Mouse (Mus musculus) c-Kit-positive CD71-positive TER-119-negative erythroid progenitor cells, embryonic 14.5 days (primary cell): Measurements from ENCODE around the gene Ncoa4.
A peak's percentile ranks its signal among the peaks of the same experiment; 100 is the strongest.
"Not testable (repeated sequence)": the region's sequence is repeated elsewhere in the genome, so short reads cannot be mapped to it uniquely, and the experiment has no call there.

Source experiments
- DNase-seq: peaks from one replicate; pipeline ENCODE4 v3.0.0-alpha.2; 2013; ENCODE audit warnings: low read depth

Gene Ncoa4

GRCm38 (mm10) chr14:32159690-32160246, at the start of gene Ncoa4:
Gene Ncoa4 (plus strand): TSS chr14:32159865.
- DNase-seq = peak; percentile 100

GRCm38 (mm10) chr14:32112124-32112523, 47.5 kb upstream of the Ncoa4 start:
- DNase-seq = not testable (repeated sequence)

GRCm38 (mm10) chr14:32120940-32121919, 38.4 kb upstream of the Ncoa4 start:
- no peak for DNase-seq

- DNase-seq = peak; percentile 53
Observed at GRCm38 (mm10) chr14:32121920-32122315, 37.7 kb upstream of the Ncoa4 start.

DNA sequence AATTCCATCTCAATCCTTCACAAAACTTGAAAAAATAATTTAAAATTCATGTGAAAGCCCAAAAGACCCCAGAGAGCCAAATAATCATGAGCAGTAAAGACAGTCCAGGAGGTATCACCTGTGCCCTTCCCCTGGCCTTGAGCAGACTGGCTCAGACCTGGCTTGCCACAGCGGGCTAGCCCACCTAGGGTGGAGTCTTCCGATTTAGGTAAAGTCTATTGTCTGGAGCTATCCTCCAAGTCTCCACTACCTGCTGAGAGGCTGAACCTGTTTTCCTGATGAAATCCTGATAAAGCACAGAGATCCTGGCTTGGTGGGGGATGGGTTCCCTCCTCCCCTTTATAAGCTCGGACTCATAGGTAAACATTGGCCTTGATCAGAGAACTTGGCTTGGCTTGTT, 35.4 kb upstream of the Ncoa4 start:
- no peak for DNase-seq

- DNase-seq = not testable (repeated sequence)
Observed at GRCm38 (mm10) chr14:32125256-32125655, 34.4 kb upstream of the Ncoa4 start.

DNA sequence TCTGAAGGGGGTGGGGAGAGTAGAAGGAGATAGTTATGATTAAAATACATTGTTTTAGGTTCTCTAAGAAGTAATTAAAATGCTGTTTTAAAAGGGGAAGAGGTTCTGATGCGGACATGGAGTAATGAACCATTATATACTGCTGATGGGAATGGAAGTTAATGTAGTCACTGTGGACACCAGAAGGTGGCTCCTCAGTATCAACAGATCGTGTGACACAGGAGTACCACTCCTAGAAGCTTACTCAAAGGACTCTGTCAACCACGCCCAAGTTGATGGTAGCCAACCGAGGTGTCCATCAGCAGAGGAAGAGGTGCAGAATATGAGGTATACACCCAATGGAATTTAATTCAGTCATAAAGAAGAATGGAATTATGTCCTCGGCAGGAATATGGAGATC, 31.3 kb upstream of the Ncoa4 start:
- DNase-seq = no peak

- no peak for DNase-seq
Observed at GRCm38 (mm10) chr14:32131836-32132235, 27.8 kb upstream of the Ncoa4 start.

DNA sequence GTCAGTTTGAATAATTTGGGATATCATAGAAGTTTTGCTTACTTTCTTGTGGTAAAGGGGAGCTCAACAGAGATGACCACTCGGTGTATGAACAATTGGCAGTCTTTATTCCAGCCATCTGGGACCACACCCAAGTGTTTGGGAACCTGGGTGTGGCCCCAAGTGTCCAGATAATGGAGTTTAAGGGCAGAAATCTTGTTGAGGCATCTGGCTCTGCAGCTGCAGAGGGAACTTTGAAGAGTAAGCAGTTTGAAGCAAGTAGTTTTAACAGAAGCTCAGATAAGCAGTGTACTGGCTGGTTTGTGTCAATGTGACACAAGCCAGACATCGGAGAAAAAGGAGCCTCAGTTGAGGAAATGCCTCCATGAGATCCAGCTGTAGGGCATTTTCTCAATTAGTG, 25.4 kb upstream of the Ncoa4 start:
- DNase-seq = peak; percentile 46

- not testable (repeated sequence) for DNase-seq
Observed at GRCm38 (mm10) chr14:32136467-32136866, 23.2 kb upstream of the Ncoa4 start.

- no peak for DNase-seq
Observed at GRCm38 (mm10) chr14:32140359-32140965, 19.2 kb upstream of the Ncoa4 start.

GRCm38 (mm10) chr14:32141723-32142122, 17.9 kb upstream of the Ncoa4 start, which contains the start of gene Msmb:
Gene Msmb (plus strand): TSS chr14:32142023.
- no peak for DNase-seq

DNA sequence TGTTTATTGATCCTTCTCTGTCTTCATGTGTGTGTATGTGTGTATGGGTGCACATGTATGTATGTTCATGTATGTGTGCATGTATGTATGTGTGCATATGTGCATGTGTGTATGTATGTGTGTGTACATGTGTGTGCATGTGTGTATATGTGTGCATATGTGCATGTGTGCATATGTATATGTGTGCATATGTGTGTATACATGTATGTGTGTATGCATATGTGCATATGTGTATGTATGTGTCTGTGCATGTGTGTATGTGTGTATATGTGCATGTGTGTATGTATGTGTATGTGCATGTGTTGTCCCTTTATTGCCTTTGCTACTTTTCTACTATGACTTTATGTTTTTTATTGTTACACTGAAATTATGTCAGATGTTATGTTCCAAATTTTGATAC, 14.9 kb upstream of the Ncoa4 start:
- no peak for DNase-seq

DNA sequence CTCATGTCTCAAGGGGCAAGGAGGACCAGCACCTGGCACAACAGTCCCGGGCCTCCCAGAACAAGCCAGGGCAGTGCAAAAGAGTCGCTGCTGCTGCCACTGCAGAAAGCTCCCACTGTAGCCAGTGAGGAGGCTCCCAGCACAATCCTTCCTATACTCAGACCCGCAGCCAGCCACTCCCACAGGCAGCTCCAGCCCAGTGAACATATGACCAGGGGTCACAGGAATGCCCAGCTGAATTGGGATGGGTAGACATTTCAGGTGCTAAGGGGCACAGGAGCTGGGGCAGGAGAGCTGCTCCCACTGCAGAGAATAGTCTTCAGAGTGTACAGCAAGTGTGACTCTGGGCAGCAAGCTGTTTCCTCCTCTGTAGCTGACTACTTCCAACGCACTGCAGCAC, 14.3 kb upstream of the Ncoa4 start:
- no peak for DNase-seq

DNA sequence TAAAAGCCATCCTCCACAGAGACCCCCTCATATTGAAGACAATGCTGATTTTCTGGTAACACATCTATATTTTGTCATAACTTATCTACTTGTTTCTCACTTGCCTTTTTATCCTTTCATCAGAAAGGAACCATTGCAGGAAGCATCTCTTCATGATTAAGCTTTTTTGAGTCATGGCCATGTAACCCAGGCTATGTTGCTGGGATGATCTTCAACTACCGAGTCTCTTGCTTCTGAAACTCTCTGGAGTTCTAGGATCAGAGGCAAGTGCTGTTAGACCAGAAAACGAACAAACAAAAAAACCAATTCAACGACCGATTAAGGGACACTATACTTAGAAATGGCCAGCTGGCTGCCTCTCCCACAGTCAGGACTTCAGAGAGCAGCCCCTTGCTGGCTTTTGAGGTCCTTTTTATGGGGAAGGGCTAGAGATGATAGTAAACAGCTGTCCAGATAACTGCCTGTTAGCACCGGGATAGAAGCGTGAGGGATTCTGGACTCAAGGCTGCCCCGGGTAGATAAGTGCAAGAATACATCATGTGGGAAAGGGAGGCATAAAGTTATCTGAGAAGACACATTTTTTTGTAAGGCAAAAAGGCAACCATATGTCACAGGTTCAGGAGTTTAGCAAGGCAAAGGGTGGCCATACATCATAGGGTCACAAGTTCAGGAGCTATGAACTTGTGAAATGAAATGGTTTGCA, 13.7 kb upstream of the Ncoa4 start:
- peak; percentile 85 for DNase-seq

- DNase-seq = no peak
Observed at GRCm38 (mm10) chr14:32146578-32146977, 13.1 kb upstream of the Ncoa4 start.

DNA sequence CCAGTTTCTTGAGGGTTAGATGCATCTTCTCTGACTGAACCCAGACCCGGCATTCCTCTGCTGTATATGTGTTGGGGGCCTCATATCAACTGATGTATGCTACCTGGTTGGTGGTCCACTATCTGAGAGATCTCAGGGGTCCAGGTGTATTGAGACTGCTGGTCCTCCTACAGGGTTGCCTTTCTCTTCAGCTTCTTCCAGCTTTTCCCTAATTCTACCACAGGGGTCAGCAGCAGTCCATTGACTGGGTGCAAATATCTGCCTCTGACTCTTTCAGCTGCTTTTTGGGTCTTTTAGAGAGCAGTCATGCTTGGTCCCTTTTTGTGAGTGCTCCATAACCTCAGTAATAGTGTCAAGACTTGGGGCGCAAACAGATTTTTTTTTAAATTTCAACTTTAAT, 8.8 kb upstream of the Ncoa4 start:
- no peak for DNase-seq

- DNase-seq = no peak
Observed at GRCm38 (mm10) chr14:32152243-32152965, 7.3 kb upstream of the Ncoa4 start.

GRCm38 (mm10) chr14:32153156-32153555, 6.5 kb upstream of the Ncoa4 start:
- no peak for DNase-seq

GRCm38 (mm10) chr14:32154758-32155157, 4.9 kb upstream of the Ncoa4 start:
- DNase-seq = no peak

GRCm38 (mm10) chr14:32159150-32159670, 455 bp upstream of the Ncoa4 start:
- DNase-seq = no peak
